Mouse (Mus musculus) forebrain, postnatal 0 days (tissue): ENCODE data around the gene Vsir. TPM values are rescaled to one million over a fixed set of nuclear protein-coding genes. Genes with fewer than 3 reads are reported as not detected.

ENCODE experiments used
- ATAC-seq: fragments of 200-750 bp; cut with Nextera tagmentation; 2 replicates; pipeline ENCODE4 v1.8.0; 2017; ENCODE audit warnings: mild to moderate bottlenecking, moderate library complexity
- DNase-seq: peaks from one replicate; pipeline ENCODE4 v3.0.0-alpha.2; 2015
- H3K27ac ChIP-seq: fragments of 300-500 bp; sonication (generic); 2 replicates; pipeline ENCODE4 v1.5.1; 2014; ENCODE audit warnings: low read depth, mild to moderate bottlenecking, antibody characterized with exemption, low read length, moderate library complexity, mixed read lengths
- H3K27me3 ChIP-seq: fragments of 300-500 bp; sonication (generic); 2 replicates; pipeline ENCODE4 v1.6.1; 2014; ENCODE audit warnings: mild to moderate bottlenecking, low read length, mixed read lengths; ENCODE audit not compliant: insufficient read depth
- H3K36me3 ChIP-seq: fragments of 300-500 bp; sonication (generic); 2 replicates; pipeline ENCODE4 v1.6.1; 2014; ENCODE audit warnings: mild to moderate bottlenecking, moderate library complexity; ENCODE audit not compliant: insufficient read depth
- H3K4me1 ChIP-seq: fragments of 300-500 bp; sonication (generic); 2 replicates; pipeline ENCODE4 v1.6.1; 2014; ENCODE audit warnings: antibody characterized with exemption; ENCODE audit not compliant: insufficient read depth
- H3K4me2 ChIP-seq: fragments of 300-500 bp; sonication (generic); 2 replicates; pipeline ENCODE4 v1.6.1; 2014; ENCODE audit warnings: low read depth, mild to moderate bottlenecking, moderate library complexity
- H3K4me3 ChIP-seq: fragments of 300-500 bp; sonication (generic); 2 replicates; pipeline ENCODE4 v1.5.1; 2014; ENCODE audit warnings: low read depth, low read length, mixed read lengths
- H3K9ac ChIP-seq: fragments of 300-500 bp; sonication (generic); 2 replicates; pipeline ENCODE4 v1.6.1; 2014; ENCODE audit warnings: mild to moderate bottlenecking
- H3K9me3 ChIP-seq: fragments of 300-500 bp; sonication (generic); 2 replicates; pipeline ENCODE4 v1.6.1; 2016; ENCODE audit warnings: low read length
- CTCF ChIP-seq: sonication (generic); IDR thresholded peaks from 2 replicates; pipeline ENCODE4 v1.5.1; 2016; ENCODE audit warnings: antibody characterized with exemption, control low read depth, low read depth
- WGBS: fragments of 180-500 bp; shearing (Covaris S2); extraction: QIAGEN DNeasy Blood & Tissue Kit; methylation state at CpG from one replicate; pipeline ENCODE4 v1.1.7; 2014; 5-methylcytosine and 5-hydroxymethylcytosine counted together
- polyA plus RNA-seq: library from polyadenylated mRNA; unstranded; fragments of >200 nt; fragmentation: Nextera tagmentation; extraction: Ambion mirVana; gene quantifications from 2 replicates; pipeline ENCODE4 v1.2.1, GENCODE M21; 2015
- total RNA-seq: library from RNA; depleted of rRNA; stranded (reverse); fragments of >200 nt; gene quantifications from 2 replicates; pipeline ENCODE4 v1.2.3, GENCODE M21; 2014; rRNA removed

Gene Vsir
- 6.8 and 9.3 TPM in 2 replicates for total RNA-seq
- 2.5 TPM in 2 replicates for polyA plus RNA-seq

GRCm38 (mm10) chr10:60346701-60347405, at the start of gene Vsir:
Vsir (plus strand) TSS chr10:60346851.
- ATAC-seq: peak; percentile 75
- Histone ChIP-seq H3K27me3 (peaks cover 8% of the 10 kb centered on the region), H3K4me2 (peak within 1 kb of the TSS; percentile 29), H3K27ac (no peak within 1 kb of the TSS), H3K4me3 (peak within 1 kb of the TSS; percentile 12; the same call in 1 of the 2 replicates), H3K9me3 (no peaks in the 10 kb centered on the region), H3K36me3 (no peaks in the 10 kb centered on the region), H3K4me1 (no peaks in the 10 kb centered on the region), H3K9ac (no peak within 1 kb of the TSS)
- peak; percentile 69 for DNase-seq
- peak; percentile 59 for TF ChIP-seq CTCF
- 2% methylated on average over 37 of the region's 37 CpGs for WGBS

GRCm38 (mm10) chr10:60299636-60300035, 47.0 kb upstream of the Vsir start:
- 92% methylated on average over 12 of the region's 12 CpGs for WGBS
- DNase-seq (no peak), ATAC-seq (no peak)
- H3K27me3 ChIP-seq: no peaks in the 10 kb centered on the region
- no peaks in the 10 kb centered on the region for H3K4me1 ChIP-seq
- H3K4me3 ChIP-seq: no peak overlapping the region
- no peak overlapping the region for H3K9ac ChIP-seq
- no peak overlapping the region for H3K27ac ChIP-seq
- H3K36me3 ChIP-seq: peaks cover 76% of the 10 kb centered on the region
- no peak overlapping the region for H3K4me2 ChIP-seq
- no peaks in the 10 kb centered on the region for H3K9me3 ChIP-seq
- no peak for TF ChIP-seq CTCF

GRCm38 (mm10) chr10:60303419-60303818, 43.2 kb upstream of the Vsir start:
- Histone ChIP-seq H3K27me3 (no peaks in the 10 kb centered on the region), H3K4me3 (no peak overlapping the region), H3K27ac (no peak overlapping the region), H3K4me2 (no peak overlapping the region), H3K4me1 (no peaks in the 10 kb centered on the region), H3K36me3 (peaks cover 49% of the 10 kb centered on the region), H3K9ac (no peak overlapping the region), H3K9me3 (no peaks in the 10 kb centered on the region)
- TF ChIP-seq CTCF: no peak
- DNase-seq: no peak
- WGBS: 82% methylated on average over 17 of the region's 17 CpGs
- ATAC-seq: no peak

- no peaks in the 10 kb centered on the region for H3K4me1 ChIP-seq
- no peak overlapping the region for H3K4me2 ChIP-seq
- DNase-seq (peak; percentile 90), ATAC-seq (peak; percentile 94)
- 63% methylated on average over 15 of the region's 15 CpGs for WGBS
- no peaks in the 10 kb centered on the region for H3K27me3 ChIP-seq
- H3K9ac ChIP-seq: no peak overlapping the region
- TF ChIP-seq CTCF: peak; percentile 95
- H3K4me3 ChIP-seq: no peak overlapping the region
- H3K36me3 ChIP-seq: peaks cover 32% of the 10 kb centered on the region
- no peak overlapping the region for H3K27ac ChIP-seq
- no peaks in the 10 kb centered on the region for H3K9me3 ChIP-seq
These were observed 41.6 kb upstream of the Vsir start for GRCm38 (mm10) chr10:60304854-60305628.

- Histone ChIP-seq H3K36me3 (no peaks in the 10 kb centered on the region), H3K4me3 (no peak overlapping the region), H3K9me3 (no peaks in the 10 kb centered on the region), H3K4me2 (no peak overlapping the region), H3K9ac (no peak overlapping the region), H3K4me1 (no peaks in the 10 kb centered on the region), H3K27me3 (no peaks in the 10 kb centered on the region), H3K27ac (no peak overlapping the region)
- TF ChIP-seq CTCF: no peak
- DNase-seq (no peak), ATAC-seq (no peak)
- WGBS: 90% methylated on average over 13 of the region's 13 CpGs
These were observed 36.0 kb upstream of the Vsir start for GRCm38 (mm10) chr10:60310629-60311028.

- H3K9me3 ChIP-seq: no peaks in the 10 kb centered on the region
- DNase-seq (no peak), ATAC-seq (no peak)
- H3K4me3 ChIP-seq: no peak overlapping the region
- H3K27me3 ChIP-seq: no peaks in the 10 kb centered on the region
- no peak for TF ChIP-seq CTCF
- WGBS: 92% methylated on average over 5 of the region's 5 CpGs
- no peaks in the 10 kb centered on the region for H3K36me3 ChIP-seq
- H3K4me2 ChIP-seq: no peak overlapping the region
- no peak overlapping the region for H3K9ac ChIP-seq
- no peaks in the 10 kb centered on the region for H3K4me1 ChIP-seq
- no peak overlapping the region for H3K27ac ChIP-seq
These were observed 33.0 kb upstream of the Vsir start for GRCm38 (mm10) chr10:60313606-60314005.

- no peaks in the 10 kb centered on the region for H3K36me3 ChIP-seq
- no peak overlapping the region for H3K4me3 ChIP-seq
- H3K27me3 ChIP-seq: no peaks in the 10 kb centered on the region
- WGBS: 94% methylated on average over 4 of the region's 4 CpGs
- no peak overlapping the region for H3K4me2 ChIP-seq
- H3K9me3 ChIP-seq: no peaks in the 10 kb centered on the region
- DNase-seq: no peak
- ATAC-seq: no peak
- H3K9ac ChIP-seq: no peak overlapping the region
- H3K4me1 ChIP-seq: no peaks in the 10 kb centered on the region
- H3K27ac ChIP-seq: no peak overlapping the region
- no peak for TF ChIP-seq CTCF
These were observed 30.5 kb upstream of the Vsir start for GRCm38 (mm10) chr10:60316166-60316565.
